Mouse (Mus musculus): ENCODE results near the gene Atrnl1. TPM values are rescaled to one million over a fixed set of nuclear protein-coding genes. Genes with fewer than 3 reads are reported as not detected.

Atrnl1 gene
- polyA plus RNA-seq, 1 experiment from 2014 or later = 8.1 TPM

GRCm38 (mm10) chr19:57642980-57643379 is 32.1 kb downstream of the Atrnl1 start:
- Histone ChIP-seq H3K4me2 (ENCODE audit: low read length) (no peak overlapping the region), H3K4me3 (replicated peaks; ENCODE audit: low read depth, low read length) (no peak overlapping the region), H3K9me3 (replicated peaks; ENCODE audit: low read length) (no peaks in the 10 kb centered on the region), H3K4me1 (replicated peaks; ENCODE audit: insufficient read depth, low read length) (no peaks in the 10 kb centered on the region), H3K36me3 (ENCODE audit: insufficient read depth, low read length) (0 out of 2 replicates have a peak, but pooled peaks cover 3% of the 10 kb centered on the region), H3K27ac (no peak overlapping the region), H3K9ac (ENCODE audit: low read depth, low read length) (no peak overlapping the region), H3K27me3 (ENCODE audit: insufficient read depth, low read length) (no peaks in the 10 kb centered on the region)
- no peak for ATAC-seq (replicated peaks; ENCODE audit: low FRiP score, low read depth)
- TF ChIP-seq CTCF (IDR thresholded peaks at IDR 0.05; ENCODE audit: low read depth) = peak; percentile 78
- DNase-seq (ENCODE audit: low spot score) = peak; percentile 85
- 52% methylated on average over 2 of the region's 2 CpGs for WGBS

- TF ChIP-seq CTCF (IDR thresholded peaks at IDR 0.05; ENCODE audit: low read depth) = no peak
- Histone ChIP-seq H3K36me3 (ENCODE audit: insufficient read depth, low read length) (peaks cover 11% of the 10 kb centered on the region; the same call in 1 of the 2 replicates), H3K4me3 (replicated peaks; ENCODE audit: low read depth, low read length) (0 out of 2 replicates have a peak overlapping the region, but pooled peaks have one; percentile 0), H3K4me1 (replicated peaks; ENCODE audit: insufficient read depth, low read length) (no peaks in the 10 kb centered on the region), H3K27me3 (ENCODE audit: insufficient read depth, low read length) (no peaks in the 10 kb centered on the region), H3K9ac (ENCODE audit: low read depth, low read length) (no peak overlapping the region), H3K27ac (no peak overlapping the region; the same call in 1 of the 2 replicates), H3K4me2 (ENCODE audit: low read length) (peak overlapping the region; percentile 14), H3K9me3 (replicated peaks; ENCODE audit: low read length) (no peaks in the 10 kb centered on the region)
- ATAC-seq (replicated peaks; ENCODE audit: low FRiP score, low read depth) (peak; percentile 36; the same call in 1 of the 2 replicates), DNase-seq (ENCODE audit: low spot score) (peak; percentile 44)
- 70% methylated on average over 14 of the region's 14 CpGs for WGBS
These were observed 37.5 kb downstream of the Atrnl1 start for GRCm38 (mm10) chr19:57648202-57648943.

DNA sequence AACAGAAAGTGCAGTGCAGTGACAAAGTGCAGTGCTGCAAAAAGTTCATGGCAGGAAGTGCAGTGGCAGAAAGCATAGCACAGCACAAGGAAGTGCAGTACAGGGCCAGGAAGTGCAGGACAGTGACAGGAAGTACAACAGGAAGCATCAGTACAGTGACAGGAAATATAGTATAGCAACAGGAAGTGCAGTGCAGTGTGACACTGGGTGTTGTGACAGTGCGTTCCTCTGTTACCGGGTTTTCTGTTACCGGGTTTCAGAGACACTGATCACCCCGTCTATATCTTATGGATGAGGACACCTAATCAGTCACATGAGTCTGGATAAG is 38.1 kb downstream of the Atrnl1 start:
- no peak overlapping the region for H3K27ac ChIP-seq
- no peak overlapping the region for H3K9ac ChIP-seq (ENCODE audit: low read depth, low read length)
- no peaks in the 10 kb centered on the region for H3K9me3 ChIP-seq (replicated peaks; ENCODE audit: low read length)
- no peak for DNase-seq (ENCODE audit: low spot score)
- H3K27me3 ChIP-seq (ENCODE audit: insufficient read depth, low read length) = no peaks in the 10 kb centered on the region
- no peak overlapping the region for H3K4me2 ChIP-seq (ENCODE audit: low read length)
- H3K36me3 ChIP-seq (ENCODE audit: insufficient read depth, low read length) = peaks cover 11% of the 10 kb centered on the region; the same call in 1 of the 2 replicates
- no peaks in the 10 kb centered on the region for H3K4me1 ChIP-seq (replicated peaks; ENCODE audit: insufficient read depth, low read length)
- WGBS = 93% methylated on average over 4 of the region's 4 CpGs
- TF ChIP-seq CTCF (IDR thresholded peaks at IDR 0.05; ENCODE audit: low read depth) = no peak
- H3K4me3 ChIP-seq (replicated peaks; ENCODE audit: low read depth, low read length) = no peak overlapping the region
- peak; percentile 49; the same call in 1 of the 2 replicates for ATAC-seq (replicated peaks; ENCODE audit: low FRiP score, low read depth)

DNA sequence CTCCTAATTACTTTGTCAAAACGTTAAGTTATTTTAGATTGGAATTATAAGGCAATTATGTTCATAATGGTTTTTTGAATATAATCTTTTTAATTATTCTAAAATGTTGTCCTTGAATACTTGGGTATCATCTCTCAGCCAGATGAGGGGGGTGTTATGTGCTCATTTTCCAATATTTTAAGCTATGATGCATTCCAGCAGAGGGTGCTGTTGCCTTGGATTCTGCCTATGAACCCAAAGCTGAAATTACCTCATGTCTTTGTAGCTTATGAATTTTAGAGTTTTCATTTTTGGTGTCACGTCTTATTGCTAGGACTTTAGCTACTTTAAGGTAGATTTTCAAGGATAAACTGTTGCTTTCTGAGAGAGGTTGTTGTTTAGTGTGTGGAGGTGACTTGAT is 44.2 kb downstream of the Atrnl1 start:
- H3K4me3 ChIP-seq (replicated peaks; ENCODE audit: low read depth, low read length) = no peak overlapping the region
- no peak overlapping the region for H3K4me2 ChIP-seq (ENCODE audit: low read length)
- ATAC-seq (replicated peaks; ENCODE audit: low FRiP score, low read depth) (no peak), DNase-seq (ENCODE audit: low spot score) (peak; percentile 79)
- no peak overlapping the region for H3K9ac ChIP-seq (ENCODE audit: low read depth, low read length)
- WGBS = 63% methylated on average over 2 of the region's 2 CpGs
- 0 out of 2 replicates have a peak, but pooled peaks cover 3% of the 10 kb centered on the region for H3K4me1 ChIP-seq (replicated peaks; ENCODE audit: insufficient read depth, low read length)
- H3K27me3 ChIP-seq (ENCODE audit: insufficient read depth, low read length) = no peaks in the 10 kb centered on the region
- H3K9me3 ChIP-seq (replicated peaks; ENCODE audit: low read length) = no peaks in the 10 kb centered on the region
- peaks cover 11% of the 10 kb centered on the region; the same call in 1 of the 2 replicates for H3K36me3 ChIP-seq (ENCODE audit: insufficient read depth, low read length)
- H3K27ac ChIP-seq = no peak overlapping the region
- peak; percentile 86 for TF ChIP-seq CTCF (IDR thresholded peaks at IDR 0.05; ENCODE audit: low read depth)

- DNase-seq (ENCODE audit: low spot score) = no peak
- Histone ChIP-seq H3K4me2 (ENCODE audit: low read length) (no peak overlapping the region), H3K4me3 (replicated peaks; ENCODE audit: low read depth, low read length) (no peak overlapping the region), H3K9ac (ENCODE audit: low read depth, low read length) (no peak overlapping the region), H3K4me1 (replicated peaks; ENCODE audit: insufficient read depth, low read length) (0 out of 2 replicates have a peak, but pooled peaks cover 3% of the 10 kb centered on the region), H3K27ac (no peak overlapping the region), H3K27me3 (ENCODE audit: insufficient read depth, low read length) (no peaks in the 10 kb centered on the region), H3K36me3 (ENCODE audit: insufficient read depth, low read length) (peaks cover 11% of the 10 kb centered on the region; the same call in 1 of the 2 replicates), H3K9me3 (replicated peaks; ENCODE audit: low read length) (no peaks in the 10 kb centered on the region)
- TF ChIP-seq CTCF (IDR thresholded peaks at IDR 0.05; ENCODE audit: low read depth) = no peak
- ATAC-seq (replicated peaks; ENCODE audit: low FRiP score, low read depth) = no peak
- 92% methylated on average over 11 of the region's 11 CpGs for WGBS
These were observed 44.7 kb downstream of the Atrnl1 start for GRCm38 (mm10) chr19:57655491-57655890.

DNA sequence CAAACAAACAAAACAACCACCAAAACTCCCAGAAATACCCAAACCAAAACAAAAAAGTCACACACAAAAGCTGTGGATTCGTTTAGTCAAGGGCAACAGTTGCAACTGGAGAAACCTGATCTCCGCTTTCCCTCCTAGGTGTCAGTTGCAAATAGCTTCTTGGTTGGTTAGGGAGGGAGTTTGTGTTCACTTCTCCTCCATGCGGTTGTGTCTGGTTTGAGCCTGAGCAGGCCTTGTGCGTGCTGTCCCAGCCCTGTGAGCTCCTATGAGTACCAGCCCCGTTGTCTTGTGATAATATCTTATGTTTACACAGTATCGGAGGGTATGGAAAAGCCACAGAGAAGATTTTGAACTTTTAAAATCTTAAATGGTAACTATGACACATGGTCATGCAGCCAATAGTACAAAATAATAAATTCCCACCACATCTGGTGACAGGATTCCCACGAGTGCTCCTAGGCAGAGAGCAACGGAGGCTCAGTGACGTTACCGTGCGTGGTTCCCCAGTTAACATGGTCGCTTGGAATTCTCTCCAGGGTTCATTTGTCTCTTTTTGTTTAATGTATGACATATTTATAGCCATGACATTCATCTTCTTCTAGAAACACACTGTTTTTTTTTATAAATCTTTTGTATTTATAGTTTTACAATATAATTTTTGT is 46.7 kb downstream of the Atrnl1 start:
- no peaks in the 10 kb centered on the region for H3K9me3 ChIP-seq (replicated peaks; ENCODE audit: low read length)
- H3K4me3 ChIP-seq (replicated peaks; ENCODE audit: low read depth, low read length) = no peak overlapping the region
- no peak overlapping the region for H3K9ac ChIP-seq (ENCODE audit: low read depth, low read length)
- 0 out of 2 replicates have a peak, but pooled peaks cover 3% of the 10 kb centered on the region for H3K4me1 ChIP-seq (replicated peaks; ENCODE audit: insufficient read depth, low read length)
- DNase-seq (ENCODE audit: low spot score) (peak; percentile 86), ATAC-seq (replicated peaks; ENCODE audit: low FRiP score, low read depth) (peak; percentile 55; the same call in 1 of the 2 replicates)
- peak overlapping the region; percentile 47; the same call in 1 of the 2 replicates for H3K27ac ChIP-seq
- H3K27me3 ChIP-seq (ENCODE audit: insufficient read depth, low read length) = no peaks in the 10 kb centered on the region
- H3K36me3 ChIP-seq (ENCODE audit: insufficient read depth, low read length) = peaks cover 5% of the 10 kb centered on the region; the same call in 1 of the 2 replicates
- TF ChIP-seq CTCF (IDR thresholded peaks at IDR 0.05; ENCODE audit: low read depth) = no peak
- no peak overlapping the region for H3K4me2 ChIP-seq (ENCODE audit: low read length)
- WGBS = 24% methylated on average over 12 of the region's 12 CpGs
